Mouse (Mus musculus): ENCODE measurements at regions not wholly inside any gene's neighbourhood (a gene's known extent, or its start where the extent isn't known, plus 50 kb on each side); places are given as distances from the start of the nearest gene placed in this dataset.

DNA sequence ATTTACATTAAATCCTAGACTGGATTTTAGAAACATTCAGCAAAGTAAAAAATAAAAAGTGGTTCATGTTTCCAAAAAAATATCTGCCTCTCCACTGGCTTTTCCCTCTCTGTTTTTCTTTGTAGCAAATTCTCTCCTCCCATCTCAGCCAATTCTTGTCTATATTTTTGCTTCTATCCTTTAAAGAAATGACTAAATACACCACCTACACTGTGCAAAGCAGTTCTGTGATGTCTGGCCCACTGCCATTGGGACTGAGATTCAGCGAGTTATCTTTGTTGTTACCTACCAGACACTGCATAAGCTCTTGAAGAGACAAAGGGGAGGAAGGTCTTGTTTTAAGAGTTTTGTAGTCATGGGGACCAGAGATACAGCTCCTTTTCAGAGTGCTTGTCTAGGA, 835.8 kb upstream of the Klhl29 start:
- no peak for DNase-seq (ENCODE audit: extremely low spot score)

- DNase-seq (ENCODE audit: extremely low spot score) = no peak
Observed at GRCm38 (mm10) chr12:6189232-6189631, 813.8 kb upstream of the Klhl29 start.

GRCm38 (mm10) chr12:6168795-6169194, 793.3 kb upstream of the Klhl29 start:
- no peak for DNase-seq (ENCODE audit: extremely low spot score)

GRCm38 (mm10) chr12:6154287-6154686, 778.8 kb upstream of the Klhl29 start:
- no peak for DNase-seq (ENCODE audit: extremely low spot score)

DNA sequence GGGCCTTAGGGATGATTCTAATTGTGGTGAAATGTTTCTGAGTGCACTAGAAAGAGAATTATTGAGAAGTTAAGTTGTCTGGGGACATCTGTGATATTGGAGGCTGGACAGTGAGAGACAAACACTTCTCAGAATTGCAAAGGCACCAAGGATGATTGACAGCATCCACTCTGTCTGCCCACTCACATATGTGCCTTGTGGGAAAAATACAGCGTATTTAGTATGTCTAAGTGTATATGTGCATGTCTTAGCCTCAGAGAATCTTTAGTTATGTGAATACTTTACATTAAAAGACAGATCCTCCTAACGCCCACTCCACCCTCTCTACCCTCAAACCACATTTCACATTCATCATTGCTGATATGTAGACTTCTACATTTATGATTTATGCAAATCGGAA, 776.0 kb upstream of the Klhl29 start:
- DNase-seq (ENCODE audit: extremely low spot score) = no peak

DNA sequence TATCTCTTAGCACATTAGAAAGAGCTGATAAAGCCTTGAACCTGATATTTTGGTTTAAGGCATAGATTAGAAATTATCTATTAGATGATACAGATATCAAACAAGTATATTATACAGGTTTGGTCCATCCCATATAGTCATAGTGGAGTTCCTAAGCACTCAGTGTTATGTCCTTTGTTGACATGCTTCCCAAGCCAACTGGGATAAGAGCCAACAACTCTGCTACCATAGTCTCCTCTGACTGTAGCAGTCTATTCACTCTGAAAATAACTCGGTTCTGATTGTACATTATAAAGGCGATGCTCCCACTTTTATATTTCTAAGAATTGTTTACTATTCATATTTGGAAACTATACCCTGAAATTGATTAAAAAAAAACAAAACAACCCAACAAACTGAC, 757.0 kb upstream of the Klhl29 start:
- no peak for DNase-seq (ENCODE audit: extremely low spot score)

DNA sequence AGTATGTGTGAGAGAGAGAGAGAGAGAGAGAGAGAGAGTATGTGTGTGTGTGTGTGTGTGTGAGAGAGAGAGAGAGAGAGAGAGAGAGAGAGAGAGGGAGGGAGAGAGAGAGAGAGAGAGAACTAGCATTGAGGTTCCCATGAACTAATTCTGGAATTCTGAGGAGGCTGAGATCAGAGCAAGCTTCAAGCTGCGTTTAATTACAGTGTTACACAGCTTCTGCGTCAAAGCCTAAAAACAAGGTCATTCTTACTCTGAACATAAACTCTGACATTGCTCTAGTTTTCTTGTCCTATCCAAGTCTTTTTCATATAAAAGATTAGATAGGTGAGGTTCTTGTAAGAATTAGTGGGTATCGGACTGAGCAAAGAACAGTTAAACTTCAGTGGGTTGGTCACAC, 744.1 kb upstream of the Klhl29 start:
- DNase-seq (ENCODE audit: extremely low spot score) = no peak

DNA sequence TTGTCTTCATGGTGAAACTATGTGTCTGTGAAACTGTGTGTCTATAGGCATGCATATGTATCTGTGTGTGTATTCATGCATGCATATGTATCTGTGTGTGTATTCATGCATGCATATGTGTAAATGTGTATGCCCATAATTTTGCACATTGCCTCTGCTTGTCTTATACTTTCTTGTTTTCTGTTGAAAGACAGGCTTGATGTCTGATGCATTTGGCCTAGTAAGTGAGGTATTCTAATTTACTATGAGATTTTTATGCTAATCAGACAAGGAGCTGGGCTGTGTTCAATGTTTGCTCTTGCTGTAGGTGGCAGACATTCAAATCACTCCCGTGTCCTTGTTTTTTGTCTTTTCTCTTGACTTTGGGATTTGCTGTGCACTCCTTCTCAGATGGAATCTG, 739.8 kb upstream of the Klhl29 start:
- no peak for DNase-seq (ENCODE audit: extremely low spot score)

- DNase-seq (ENCODE audit: extremely low spot score) = no peak
Observed at GRCm38 (mm10) chr12:6097295-6097694, 721.8 kb upstream of the Klhl29 start.

- DNase-seq (ENCODE audit: extremely low spot score) = no peak
Observed at GRCm38 (mm10) chr12:6087627-6088350, 712.3 kb upstream of the Klhl29 start.

- no peak for DNase-seq (ENCODE audit: extremely low spot score)
Observed at GRCm38 (mm10) chr12:6087071-6087470, 711.6 kb upstream of the Klhl29 start.

- no peak for DNase-seq (ENCODE audit: extremely low spot score)
Observed at GRCm38 (mm10) chr12:6046866-6047689, 671.6 kb upstream of the Klhl29 start.

GRCm38 (mm10) chr12:6046110-6046509, 670.6 kb upstream of the Klhl29 start:
- no peak for DNase-seq (ENCODE audit: extremely low spot score)

DNA sequence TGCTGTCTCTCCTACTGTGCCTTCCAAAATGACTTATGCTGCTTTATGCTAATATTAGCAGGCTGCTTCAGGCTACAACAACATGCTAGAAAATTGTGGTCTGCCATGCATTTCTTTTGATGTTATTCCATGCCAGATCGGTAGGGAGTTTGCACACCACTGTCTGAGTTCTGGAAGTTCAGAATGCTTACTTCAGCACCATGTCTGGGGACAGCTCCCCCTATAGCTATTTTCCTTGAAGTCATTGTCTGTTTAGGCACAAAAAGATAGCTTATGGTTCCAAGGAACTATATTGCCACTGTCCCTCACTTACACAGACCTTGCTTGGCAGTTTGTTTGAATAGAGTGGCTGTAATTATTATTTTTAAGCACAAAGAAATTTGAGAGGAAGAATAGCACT, 666.8 kb upstream of the Klhl29 start:
- peak; percentile 30 for DNase-seq (ENCODE audit: extremely low spot score)

GRCm38 (mm10) chr12:6024111-6024510, 648.6 kb upstream of the Klhl29 start:
- no peak for DNase-seq (ENCODE audit: extremely low spot score)

GRCm38 (mm10) chr12:6022490-6022889, 647.0 kb upstream of the Klhl29 start:
- no peak for DNase-seq (ENCODE audit: extremely low spot score)

DNA sequence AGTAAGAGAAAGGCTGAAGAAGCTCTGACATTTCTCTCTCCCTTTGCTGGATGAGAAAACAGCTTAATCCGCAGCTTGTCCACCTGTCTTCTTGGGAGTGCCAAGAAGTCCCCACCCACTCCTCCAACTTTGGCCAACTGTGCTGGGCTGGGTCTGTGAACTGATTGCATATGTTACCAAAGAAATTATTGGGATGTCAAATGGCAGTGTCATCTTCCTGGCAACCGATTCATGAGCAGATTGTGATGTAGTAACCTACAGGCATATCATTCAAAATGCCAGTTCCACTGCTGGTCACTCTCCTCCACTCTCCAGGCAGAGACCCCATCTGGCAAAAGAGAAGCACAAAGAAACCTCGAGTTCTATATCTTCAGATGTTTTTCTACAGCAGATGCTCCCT, 625.5 kb upstream of the Klhl29 start:
- DNase-seq (ENCODE audit: extremely low spot score) = no peak

GRCm38 (mm10) chr12:5997366-5997765, 621.9 kb upstream of the Klhl29 start:
- DNase-seq (ENCODE audit: extremely low spot score) = no peak

DNA sequence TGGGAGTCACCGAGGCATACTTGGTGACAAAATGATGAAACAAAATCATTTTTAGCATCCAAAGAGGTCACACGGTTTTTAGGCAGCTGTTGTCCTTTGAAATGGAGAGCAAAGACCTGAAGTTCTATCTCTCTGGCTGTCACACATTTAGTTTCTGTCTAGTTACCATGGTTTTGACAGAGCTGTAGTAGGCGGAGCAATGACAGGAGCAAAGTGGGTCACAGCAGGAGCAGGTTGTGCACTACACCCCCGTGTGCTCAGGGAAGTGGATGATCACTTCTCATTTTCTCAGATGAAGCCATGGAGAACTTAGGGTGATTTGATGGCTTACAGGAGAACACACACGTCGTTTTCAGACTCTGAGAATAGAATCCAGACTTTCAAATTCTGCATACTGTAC, 621.2 kb upstream of the Klhl29 start:
- DNase-seq (ENCODE audit: extremely low spot score) = no peak

DNA sequence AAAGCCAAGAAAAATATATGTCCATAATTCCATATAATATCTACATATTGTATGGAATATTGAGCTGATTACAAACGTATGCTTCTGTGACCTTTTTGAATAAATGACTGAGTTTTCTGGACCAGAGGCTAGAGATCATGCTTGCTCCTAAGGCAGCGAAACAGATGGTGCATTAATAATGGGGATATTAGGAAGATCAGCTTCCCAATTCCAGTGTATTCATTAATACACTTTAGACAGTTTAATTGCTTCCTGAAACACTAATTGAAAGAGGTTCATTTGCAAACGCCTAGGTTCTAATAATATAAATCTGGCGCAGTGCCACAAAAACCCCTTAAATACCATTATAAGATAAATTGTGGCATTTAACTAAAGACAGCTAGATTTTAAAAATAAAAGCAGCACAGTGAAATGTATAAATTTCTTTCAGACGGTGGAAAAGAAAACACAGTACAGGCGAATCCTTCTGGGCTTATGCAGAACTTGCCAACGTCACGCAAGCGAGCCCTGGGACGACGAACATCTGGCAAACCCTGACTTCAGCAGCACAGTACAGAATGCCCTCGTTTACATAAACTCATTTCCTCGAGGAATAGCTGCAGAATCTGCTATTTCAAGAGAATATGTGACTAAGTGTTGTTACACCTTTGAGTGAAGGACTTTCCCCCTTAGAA, 608.6 kb upstream of the Klhl29 start:
- no peak for DNase-seq (ENCODE audit: extremely low spot score)

DNA sequence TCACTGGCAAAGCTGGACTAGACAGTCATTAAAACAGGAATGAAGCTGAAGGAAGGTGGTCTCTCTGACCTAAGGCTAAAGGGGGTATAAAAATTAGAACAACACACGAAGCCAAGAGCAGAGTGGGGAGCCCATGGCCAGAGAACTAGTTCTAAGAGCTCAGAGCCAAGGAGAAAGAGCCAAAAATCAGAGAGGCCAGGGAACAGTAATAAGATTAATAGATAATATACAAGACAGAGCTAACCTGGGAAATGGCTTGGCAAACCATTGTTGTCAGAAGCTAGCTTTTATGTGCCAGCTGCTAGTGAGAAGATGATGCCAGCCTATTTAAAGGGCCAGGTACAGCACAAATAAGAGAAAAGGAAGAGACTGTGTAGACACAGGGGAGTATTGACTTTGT, 606.6 kb upstream of the Klhl29 start:
- DNase-seq (ENCODE audit: extremely low spot score) = no peak

- no peak for DNase-seq (ENCODE audit: extremely low spot score)
Observed at GRCm38 (mm10) chr12:5975926-5976325, 600.4 kb upstream of the Klhl29 start.

DNA sequence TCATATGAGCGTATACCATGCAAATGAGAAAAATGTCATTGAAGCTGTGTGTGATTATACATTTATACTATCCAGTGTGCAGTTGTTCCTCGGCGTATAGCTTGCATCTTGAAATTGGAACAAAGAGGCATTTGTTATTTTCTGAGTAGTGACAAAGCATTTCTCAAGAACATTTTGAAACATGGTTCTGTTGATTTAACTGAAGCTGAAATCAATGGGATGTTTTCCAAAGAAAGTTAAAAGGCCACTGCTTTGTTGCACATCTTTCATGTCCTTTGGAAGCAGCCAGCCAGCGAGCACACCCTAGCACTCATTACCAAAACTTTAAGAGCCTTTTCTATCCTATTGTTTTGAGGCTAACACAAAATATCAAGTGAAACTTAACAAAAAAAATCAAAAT, 594.1 kb upstream of the Klhl29 start:
- no peak for DNase-seq (ENCODE audit: extremely low spot score)

Measured in embryo, embryonic 9.5 days (tissue).